Mouse (Mus musculus): ENCODE results near the gene Srp9. TPM values are rescaled to one million over a fixed set of nuclear protein-coding genes. Genes with fewer than 3 reads are reported as not detected.
A peak's percentile ranks its signal among the peaks of the same experiment; 100 is the strongest.

Srp9 gene
- polyA plus RNA-seq (2014; fragmentation: Nextera tagmentation; extraction: Ambion mirVana) = 178 and 179 TPM in 2 replicates

DNA sequence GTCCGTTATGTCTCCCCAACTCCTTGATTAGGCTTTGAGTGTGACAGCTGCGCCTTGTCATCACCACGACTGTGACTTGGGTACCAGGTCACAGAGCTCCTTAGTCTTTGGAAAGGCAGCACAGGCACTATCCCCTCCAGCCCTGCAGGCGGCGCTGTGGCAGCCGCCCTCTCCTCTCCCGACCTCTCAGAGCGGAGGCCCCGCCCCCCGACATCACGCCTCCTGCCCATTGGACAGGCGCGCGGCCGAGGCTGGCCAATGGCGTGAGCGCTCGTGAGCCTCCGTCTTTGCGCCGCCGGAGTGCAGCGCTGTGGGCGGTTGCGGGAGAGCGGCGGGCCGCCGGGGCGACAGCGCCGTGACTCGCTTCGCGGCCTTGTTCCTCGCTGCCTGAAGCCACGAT, at the start of gene Srp9:
TSS of gene Srp9 (plus strand) at position 232 of the 400 bp plus-strand sequence.
- H3K4me3 ChIP-seq (ENCODE audit: low read depth, low read length) = peak within 1 kb of the TSS; percentile 86
- no peaks in the 10 kb centered on the region; the same call in 1 of the 2 replicates for H3K36me3 ChIP-seq (ENCODE audit: control insufficient read depth, insufficient read depth, low read length)
- under 1% methylated on average over 37 of the region's 37 CpGs for WGBS
- H3K9me3 ChIP-seq (ENCODE audit: control insufficient read depth, low read length) = no peaks in the 10 kb centered on the region
- H3K9ac ChIP-seq (ENCODE audit: low read length) = peak within 1 kb of the TSS; percentile 70
- H3K4me2 ChIP-seq (ENCODE audit: low read depth, severe bottlenecking) = peak within 1 kb of the TSS; percentile 65
- peak within 1 kb of the TSS; percentile 33; the same call in 1 of the 2 replicates for H3K27ac ChIP-seq (replicated peaks; ENCODE audit: low read depth, low read length)
- H3K27me3 ChIP-seq (ENCODE audit: control insufficient read depth, insufficient read depth, low read length) = no peaks in the 10 kb centered on the region
- peak; percentile 98 for DNase-seq (ENCODE audit: low spot score)
- peaks cover 6% of the 10 kb centered on the region for H3K4me1 ChIP-seq (ENCODE audit: control insufficient read depth, insufficient read depth, low read length)
- peak; percentile 98 for ATAC-seq (ENCODE audit: insufficient number of reproducible peaks, low FRiP score, low TSS enrichment, low read depth)

DNA sequence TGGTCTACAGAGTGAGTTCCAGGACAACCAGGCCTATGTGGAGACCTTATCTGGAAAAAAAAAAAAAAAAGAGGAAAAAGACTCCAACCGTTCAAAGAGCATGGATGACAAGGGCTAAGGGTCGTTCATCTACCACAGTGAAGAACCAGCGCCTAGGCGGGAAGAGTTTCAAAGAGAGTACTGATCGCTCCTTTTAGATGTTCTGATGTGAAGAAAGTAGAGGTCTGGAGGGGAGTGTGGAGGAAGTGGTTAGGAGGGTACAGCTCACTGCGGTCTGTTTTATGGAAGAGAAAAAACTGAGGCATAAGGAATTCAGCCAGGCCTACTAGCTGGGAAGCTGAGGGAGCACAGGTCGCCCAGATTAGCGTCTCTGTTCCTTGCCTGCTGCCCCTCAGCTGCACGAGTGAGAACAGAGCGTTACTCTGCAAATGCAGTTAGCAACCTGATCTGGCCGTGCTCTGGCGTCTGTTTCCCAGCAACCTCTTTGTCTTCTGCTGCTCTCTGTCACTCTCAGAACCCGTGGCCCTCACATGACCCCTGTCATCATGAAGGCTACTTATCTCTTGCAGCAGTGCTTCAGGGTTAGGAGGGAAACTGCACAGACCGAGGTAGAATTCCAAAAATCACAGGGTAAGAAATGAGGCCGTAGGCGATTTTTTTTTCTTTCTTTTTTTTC, 42.7 kb upstream of the Srp9 start:
- H3K4me3 ChIP-seq (ENCODE audit: low read depth, low read length) = no peak overlapping the region
- H3K9me3 ChIP-seq (ENCODE audit: control insufficient read depth, low read length) = 0 out of 2 replicates have a peak, but pooled peaks cover 2% of the 10 kb centered on the region
- no peaks in the 10 kb centered on the region for H3K27me3 ChIP-seq (ENCODE audit: control insufficient read depth, insufficient read depth, low read length)
- DNase-seq (ENCODE audit: low spot score) (peak; percentile 75), ATAC-seq (ENCODE audit: insufficient number of reproducible peaks, low FRiP score, low TSS enrichment, low read depth) (peak; percentile 81; the same call in 1 of the 2 replicates)
- H3K4me2 ChIP-seq (ENCODE audit: low read depth, severe bottlenecking) = no peak overlapping the region; the same call in 1 of the 2 replicates
- no peak overlapping the region; the same call in 1 of the 2 replicates for H3K27ac ChIP-seq (replicated peaks; ENCODE audit: low read depth, low read length)
- H3K36me3 ChIP-seq (ENCODE audit: control insufficient read depth, insufficient read depth, low read length) = no peaks in the 10 kb centered on the region
- no peaks in the 10 kb centered on the region for H3K4me1 ChIP-seq (ENCODE audit: control insufficient read depth, insufficient read depth, low read length)
- H3K9ac ChIP-seq (ENCODE audit: low read length) = no peak overlapping the region
- WGBS = 19% methylated on average over 16 of the region's 16 CpGs

DNA sequence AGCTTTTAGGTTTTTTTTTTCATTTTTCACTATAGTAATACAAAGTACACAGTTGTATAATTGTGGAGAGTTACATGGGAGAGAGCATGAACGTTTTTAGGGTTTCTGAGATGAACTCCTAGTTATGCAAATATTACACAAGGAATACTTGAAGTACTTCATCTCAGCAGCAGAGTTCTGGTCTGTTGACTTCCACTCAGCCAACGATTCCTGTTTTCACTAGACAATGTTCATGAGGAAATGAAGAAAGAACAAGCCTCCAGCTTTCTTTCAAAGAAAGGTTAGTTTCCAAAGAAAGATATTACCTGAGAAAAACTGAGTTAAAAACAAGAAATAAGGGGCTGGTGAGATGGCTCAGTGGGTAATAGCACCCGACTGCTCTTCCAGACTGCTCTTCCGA, 41.1 kb upstream of the Srp9 start:
- no peak overlapping the region for H3K4me3 ChIP-seq (ENCODE audit: low read depth, low read length)
- ATAC-seq (ENCODE audit: insufficient number of reproducible peaks, low FRiP score, low TSS enrichment, low read depth) (no peak), DNase-seq (ENCODE audit: low spot score) (no peak)
- H3K4me1 ChIP-seq (ENCODE audit: control insufficient read depth, insufficient read depth, low read length) = no peaks in the 10 kb centered on the region; the same call in 1 of the 2 replicates
- H3K27me3 ChIP-seq (ENCODE audit: control insufficient read depth, insufficient read depth, low read length) = no peaks in the 10 kb centered on the region
- no peak overlapping the region for H3K27ac ChIP-seq (replicated peaks; ENCODE audit: low read depth, low read length)
- H3K36me3 ChIP-seq (ENCODE audit: control insufficient read depth, insufficient read depth, low read length) = no peaks in the 10 kb centered on the region
- H3K4me2 ChIP-seq (ENCODE audit: low read depth, severe bottlenecking) = no peak overlapping the region
- H3K9ac ChIP-seq (ENCODE audit: low read length) = no peak overlapping the region
- 86% methylated on average over 4 of the region's 4 CpGs for WGBS
- no peaks in the 10 kb centered on the region for H3K9me3 ChIP-seq (ENCODE audit: control insufficient read depth, low read length)

DNA sequence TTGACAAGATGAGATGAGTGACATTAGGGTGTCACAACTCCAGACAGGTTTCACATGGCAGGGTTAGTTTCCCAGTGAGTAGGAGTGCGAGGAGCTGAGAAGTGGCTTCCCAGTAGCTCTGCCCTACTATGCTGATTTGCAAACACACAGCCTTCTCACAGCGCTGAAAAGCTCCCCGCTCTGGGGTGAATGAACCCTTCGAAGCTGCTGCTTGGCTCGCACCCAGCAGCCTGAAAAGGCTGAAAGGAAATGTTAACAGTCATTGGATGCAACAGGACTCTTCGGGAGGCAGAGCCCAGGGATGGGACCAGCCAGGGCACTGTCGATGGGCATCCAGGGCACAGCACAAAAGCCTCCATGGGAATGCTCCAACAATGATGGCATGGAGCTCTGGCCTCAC, 37.8 kb upstream of the Srp9 start:
- H3K27me3 ChIP-seq (ENCODE audit: control insufficient read depth, insufficient read depth, low read length) = no peaks in the 10 kb centered on the region
- no peaks in the 10 kb centered on the region for H3K9me3 ChIP-seq (ENCODE audit: control insufficient read depth, low read length)
- ATAC-seq (ENCODE audit: insufficient number of reproducible peaks, low FRiP score, low TSS enrichment, low read depth) (no peak), DNase-seq (ENCODE audit: low spot score) (no peak)
- no peaks in the 10 kb centered on the region for H3K36me3 ChIP-seq (ENCODE audit: control insufficient read depth, insufficient read depth, low read length)
- H3K27ac ChIP-seq (replicated peaks; ENCODE audit: low read depth, low read length) = no peak overlapping the region
- H3K9ac ChIP-seq (ENCODE audit: low read length) = no peak overlapping the region
- peaks cover 10% of the 10 kb centered on the region for H3K4me1 ChIP-seq (ENCODE audit: control insufficient read depth, insufficient read depth, low read length)
- no peak overlapping the region for H3K4me2 ChIP-seq (ENCODE audit: low read depth, severe bottlenecking)
- H3K4me3 ChIP-seq (ENCODE audit: low read depth, low read length) = no peak overlapping the region
- 46% methylated on average over 7 of the region's 7 CpGs for WGBS

DNA sequence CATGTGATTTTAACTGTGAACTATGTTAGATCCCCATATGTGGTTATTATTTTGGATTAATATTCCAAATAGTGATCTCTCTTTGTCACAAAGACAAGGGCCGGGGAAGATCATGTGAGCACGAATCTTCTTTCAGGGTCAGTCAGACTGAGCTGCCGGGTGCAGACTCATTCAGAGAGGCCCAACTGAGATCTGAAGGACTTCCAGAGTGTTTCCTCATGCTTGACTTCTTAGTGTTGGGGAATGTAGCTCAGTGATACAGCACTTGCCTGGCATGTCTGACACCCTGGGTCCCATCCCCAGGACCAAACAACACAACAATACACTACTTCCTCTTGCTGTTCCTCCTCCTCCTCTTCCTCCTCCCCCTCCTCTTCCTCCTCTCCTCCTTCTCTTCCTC, 37.2 kb upstream of the Srp9 start:
- WGBS = 82% methylated on average over 3 of the region's 3 CpGs
- no peaks in the 10 kb centered on the region for H3K27me3 ChIP-seq (ENCODE audit: control insufficient read depth, insufficient read depth, low read length)
- H3K36me3 ChIP-seq (ENCODE audit: control insufficient read depth, insufficient read depth, low read length) = no peaks in the 10 kb centered on the region
- no peak overlapping the region for H3K9ac ChIP-seq (ENCODE audit: low read length)
- H3K4me1 ChIP-seq (ENCODE audit: control insufficient read depth, insufficient read depth, low read length) = peaks cover 10% of the 10 kb centered on the region
- DNase-seq (ENCODE audit: low spot score) (no peak), ATAC-seq (ENCODE audit: insufficient number of reproducible peaks, low FRiP score, low TSS enrichment, low read depth) (no peak)
- H3K9me3 ChIP-seq (ENCODE audit: control insufficient read depth, low read length) = no peaks in the 10 kb centered on the region
- H3K4me3 ChIP-seq (ENCODE audit: low read depth, low read length) = no peak overlapping the region
- no peak overlapping the region for H3K4me2 ChIP-seq (ENCODE audit: low read depth, severe bottlenecking)
- no peak overlapping the region for H3K27ac ChIP-seq (replicated peaks; ENCODE audit: low read depth, low read length)

DNA sequence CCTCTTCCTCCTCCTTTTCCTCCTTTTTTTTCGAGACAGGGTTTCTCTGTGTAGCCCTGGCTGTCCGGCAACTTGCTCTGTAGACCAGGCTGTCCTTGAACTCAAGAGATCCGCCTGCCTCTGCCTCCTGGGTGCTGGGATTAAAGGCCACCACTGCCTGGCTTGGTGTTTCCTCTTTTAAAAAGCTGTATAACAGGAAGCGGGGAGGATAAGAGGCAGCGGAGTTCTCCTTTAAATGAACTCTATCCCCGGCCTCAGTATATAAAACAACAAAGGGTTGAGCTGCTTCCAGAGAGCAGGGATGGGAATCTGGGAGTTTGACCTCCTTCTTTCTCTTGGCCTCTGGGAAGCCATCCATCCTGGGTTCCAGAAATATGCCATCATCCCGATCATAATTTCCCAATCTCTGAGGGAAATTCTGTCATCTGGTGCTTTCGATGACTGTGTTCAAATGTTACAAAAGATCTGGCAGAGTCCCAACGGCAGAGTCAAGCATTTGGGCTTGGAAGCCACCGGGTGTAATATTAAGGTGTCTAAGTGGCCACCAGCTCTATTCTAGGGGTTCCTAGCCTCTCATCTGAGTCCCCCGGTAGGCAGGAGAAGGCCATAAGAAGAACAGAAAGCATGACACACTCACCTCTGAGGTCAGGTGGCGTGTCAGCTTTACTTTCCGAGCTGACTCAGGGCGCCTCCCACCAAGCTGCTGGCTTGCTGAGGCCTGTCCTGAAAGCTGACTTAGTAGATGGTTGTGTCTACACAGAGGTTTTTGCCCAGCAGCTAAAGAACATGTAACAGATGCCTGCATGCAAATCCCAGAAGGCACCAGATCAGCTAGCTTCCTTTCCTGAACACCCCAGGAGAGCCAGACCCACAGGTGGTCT, 36.5 kb upstream of the Srp9 start:
- DNase-seq (ENCODE audit: low spot score) (no peak), ATAC-seq (ENCODE audit: insufficient number of reproducible peaks, low FRiP score, low TSS enrichment, low read depth) (no peak)
- Histone ChIP-seq H3K4me2 (ENCODE audit: low read depth, severe bottlenecking) (no peak overlapping the region), H3K9me3 (ENCODE audit: control insufficient read depth, low read length) (no peaks in the 10 kb centered on the region), H3K4me1 (ENCODE audit: control insufficient read depth, insufficient read depth, low read length) (peaks cover 10% of the 10 kb centered on the region), H3K27ac (replicated peaks; ENCODE audit: low read depth, low read length) (no peak overlapping the region), H3K27me3 (ENCODE audit: control insufficient read depth, insufficient read depth, low read length) (no peaks in the 10 kb centered on the region), H3K9ac (ENCODE audit: low read length) (no peak overlapping the region), H3K4me3 (ENCODE audit: low read depth, low read length) (no peak overlapping the region), H3K36me3 (ENCODE audit: control insufficient read depth, insufficient read depth, low read length) (no peaks in the 10 kb centered on the region)
- WGBS = 84% methylated on average over 14 of the region's 14 CpGs

DNA sequence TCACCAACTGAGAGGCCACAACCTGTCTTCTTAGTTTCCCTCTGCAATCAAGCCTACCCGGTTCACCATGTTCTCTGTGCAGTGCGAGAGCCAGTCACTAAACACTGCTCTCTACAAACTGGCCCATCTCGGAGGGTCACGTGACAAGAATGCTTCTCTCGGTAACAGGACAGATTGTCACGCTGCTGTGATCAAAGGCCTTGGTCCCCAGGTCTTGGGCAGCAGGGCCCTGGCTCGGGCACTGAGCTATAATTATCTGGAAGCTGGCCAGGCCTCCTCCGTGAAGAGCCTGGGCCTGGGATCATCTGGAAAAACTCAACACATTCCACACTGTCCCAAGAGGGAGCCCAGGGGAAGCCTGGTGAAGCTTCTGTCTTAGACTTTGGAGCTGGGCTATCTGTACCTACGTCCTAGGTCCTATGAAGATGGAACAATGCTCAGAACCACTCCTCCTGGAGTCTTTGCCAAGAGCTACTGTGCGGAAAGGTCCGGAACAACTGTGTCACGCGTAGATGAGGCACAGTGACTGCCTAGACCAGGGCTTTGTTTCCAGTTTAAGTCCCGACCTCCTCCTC, 35.6 kb upstream of the Srp9 start:
- H3K4me1 ChIP-seq (ENCODE audit: control insufficient read depth, insufficient read depth, low read length) = peaks cover 10% of the 10 kb centered on the region
- no peak overlapping the region for H3K9ac ChIP-seq (ENCODE audit: low read length)
- H3K27me3 ChIP-seq (ENCODE audit: control insufficient read depth, insufficient read depth, low read length) = no peaks in the 10 kb centered on the region
- no peak for DNase-seq (ENCODE audit: low spot score)
- no peaks in the 10 kb centered on the region for H3K36me3 ChIP-seq (ENCODE audit: control insufficient read depth, insufficient read depth, low read length)
- no peak overlapping the region for H3K4me2 ChIP-seq (ENCODE audit: low read depth, severe bottlenecking)
- no peak overlapping the region for H3K27ac ChIP-seq (replicated peaks; ENCODE audit: low read depth, low read length)
- no peak for ATAC-seq (ENCODE audit: insufficient number of reproducible peaks, low FRiP score, low TSS enrichment, low read depth)
- 46% methylated on average over 14 of the region's 14 CpGs for WGBS
- H3K4me3 ChIP-seq (ENCODE audit: low read depth, low read length) = no peak overlapping the region
- no peaks in the 10 kb centered on the region for H3K9me3 ChIP-seq (ENCODE audit: control insufficient read depth, low read length)

DNA sequence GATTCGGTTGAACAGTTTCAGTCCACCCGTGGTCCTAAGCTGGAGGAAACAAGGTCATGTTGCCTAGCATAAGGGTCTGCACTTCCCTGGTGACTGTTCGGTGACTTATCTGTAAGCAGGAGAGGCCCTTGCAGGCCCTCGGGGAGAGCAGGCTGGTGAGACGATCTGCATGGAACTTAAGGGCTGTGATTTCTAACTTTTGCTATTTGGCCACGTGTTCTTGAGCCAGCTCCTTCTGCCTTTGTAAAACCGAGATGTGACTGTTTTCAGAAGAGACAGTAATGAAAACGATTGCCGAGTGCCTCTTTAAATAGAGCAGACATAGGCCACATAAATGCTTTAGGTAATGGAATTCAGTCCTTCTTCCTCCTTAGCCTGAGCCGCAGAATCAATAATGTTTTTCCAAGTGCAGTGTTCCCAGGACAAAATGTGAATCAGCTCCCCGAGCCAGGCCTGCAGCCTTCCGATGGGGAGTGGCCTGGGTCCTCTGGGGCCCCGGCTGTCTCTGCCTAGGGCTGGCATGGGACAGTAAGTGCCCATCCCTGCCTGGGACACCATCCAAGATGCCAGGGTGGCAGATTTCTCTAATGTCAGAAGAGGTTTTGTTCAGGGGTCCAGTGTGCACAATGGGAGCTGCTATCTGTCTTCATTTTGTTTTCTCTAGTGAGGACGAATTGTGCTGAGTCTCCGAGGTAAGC, 34.8 kb upstream of the Srp9 start:
- ATAC-seq (ENCODE audit: insufficient number of reproducible peaks, low FRiP score, low TSS enrichment, low read depth) = no peak
- Histone ChIP-seq H3K4me3 (ENCODE audit: low read depth, low read length) (no peak overlapping the region), H3K4me2 (ENCODE audit: low read depth, severe bottlenecking) (no peak overlapping the region), H3K9me3 (ENCODE audit: control insufficient read depth, low read length) (no peaks in the 10 kb centered on the region), H3K27ac (replicated peaks; ENCODE audit: low read depth, low read length) (no peak overlapping the region), H3K27me3 (ENCODE audit: control insufficient read depth, insufficient read depth, low read length) (no peaks in the 10 kb centered on the region), H3K36me3 (ENCODE audit: control insufficient read depth, insufficient read depth, low read length) (no peaks in the 10 kb centered on the region), H3K9ac (ENCODE audit: low read length) (no peak overlapping the region), H3K4me1 (ENCODE audit: control insufficient read depth, insufficient read depth, low read length) (peaks cover 11% of the 10 kb centered on the region)
- WGBS = 51% methylated on average over 15 of the region's 15 CpGs
- DNase-seq (ENCODE audit: low spot score) = no peak

Data from limb, embryonic 11.5 days (tissue).